Mouse (Mus musculus) cerebellum, adult 2 months (tissue): ENCODE data around the gene Ndufaf2. TPM values are rescaled to one million over a fixed set of nuclear protein-coding genes. Genes with fewer than 3 reads are reported as not detected.

Source experiments
- DNase-seq, 2 experiments: peaks; one replicate each; pipeline ENCODE4 v3.0.0; 2021
- H3K27ac ChIP-seq: fragments of 200-500 bp; 2 replicates; pipeline ENCODE4 v1.5.1; 2012; ENCODE audit warnings: low read length, control low read depth, inconsistent platforms; ENCODE audit not compliant: insufficient read depth
- H3K27me3 ChIP-seq: fragments of 200-500 bp; 2 replicates; pipeline ENCODE4 v1.6.1; 2012; ENCODE audit warnings: inconsistent platforms, mild to moderate bottlenecking, low read length, moderate library complexity; ENCODE audit not compliant: control insufficient read depth, insufficient read depth
- H3K4me1 ChIP-seq: fragments of 200-500 bp; 2 replicates; pipeline ENCODE4 v1.6.1; 2011; ENCODE audit warnings: low read length; ENCODE audit not compliant: control insufficient read depth, insufficient read depth
- H3K4me3 ChIP-seq: fragments of 200-500 bp; replicated peaks from 2 replicates; pipeline ENCODE3; 2011; ENCODE audit warnings: mild to moderate bottlenecking, low read depth, low read length, control low read depth; ENCODE audit not compliant: insufficient read depth
- CTCF ChIP-seq: fragments of 200-500 bp; IDR thresholded peaks from 2 replicates; pipeline ENCODE4 v1.5.1; 2011; ENCODE audit warnings: low read depth, mild to moderate bottlenecking, control low read depth, low read length, moderate library complexity, borderline replicate concordance; ENCODE audit not compliant: insufficient read depth
- POLR2A ChIP-seq: fragments of 200-500 bp; IDR thresholded peaks from 2 replicates; pipeline ENCODE4 v1.6.1; 2011; ENCODE audit warnings: low read length, control low read depth, borderline replicate concordance; ENCODE audit not compliant: insufficient read depth
- WGBS: fragments of 180-500 bp; shearing (Covaris S2); methylation state at CpG from one replicate; pipeline ENCODE4 v1.1.7; 2018; 5-methylcytosine and 5-hydroxymethylcytosine counted together
- polyA plus RNA-seq: library from polyadenylated mRNA; depleted of rRNA; stranded (reverse); fragments of >200 nt; gene quantifications from 2 replicates; pipeline ENCODE4 v1.2.3, GENCODE M21; 2012

Ndufaf2 gene
- polyA plus RNA-seq, 1 experiment, result 62.4 TPM

DNA sequence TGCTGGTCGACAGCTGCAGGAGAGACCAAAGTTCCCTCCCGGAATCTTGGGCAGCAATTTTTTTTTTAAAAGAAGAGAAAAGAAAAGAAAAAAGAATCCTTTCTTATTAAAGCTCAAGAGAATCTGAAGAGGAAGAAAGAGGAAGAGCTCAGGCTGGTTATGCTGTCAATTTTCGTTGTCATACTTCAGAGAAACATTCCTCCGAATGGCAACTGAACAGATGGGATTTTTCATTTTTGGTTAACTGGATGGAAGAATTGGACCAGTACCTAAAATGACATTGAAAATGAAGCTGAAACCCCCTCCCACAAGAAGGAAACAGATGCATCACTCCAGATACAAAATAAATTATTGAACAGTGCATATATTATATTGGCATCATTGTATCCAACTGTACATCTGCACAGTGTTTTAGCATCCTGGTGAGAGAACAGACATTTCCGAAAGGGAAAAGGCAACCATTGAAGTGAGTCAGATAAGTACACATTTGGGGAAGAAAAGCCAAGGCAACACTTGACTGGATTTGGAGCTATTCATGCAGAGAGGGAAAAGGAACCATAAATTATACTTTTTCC lies 19.9 kb downstream of the Ndufaf2 start:
- no peak overlapping the region for H3K27ac ChIP-seq
- no peaks in the 10 kb centered on the region for H3K4me1 ChIP-seq
- no peaks in the 10 kb centered on the region for H3K27me3 ChIP-seq
- no peak for DNase-seq
- H3K4me3 ChIP-seq, result no peak overlapping the region
- TF ChIP-seq POLR2A (no peak), CTCF (no peak)
- WGBS, result 52% methylated on average over 5 of the region's 5 CpGs

DNA sequence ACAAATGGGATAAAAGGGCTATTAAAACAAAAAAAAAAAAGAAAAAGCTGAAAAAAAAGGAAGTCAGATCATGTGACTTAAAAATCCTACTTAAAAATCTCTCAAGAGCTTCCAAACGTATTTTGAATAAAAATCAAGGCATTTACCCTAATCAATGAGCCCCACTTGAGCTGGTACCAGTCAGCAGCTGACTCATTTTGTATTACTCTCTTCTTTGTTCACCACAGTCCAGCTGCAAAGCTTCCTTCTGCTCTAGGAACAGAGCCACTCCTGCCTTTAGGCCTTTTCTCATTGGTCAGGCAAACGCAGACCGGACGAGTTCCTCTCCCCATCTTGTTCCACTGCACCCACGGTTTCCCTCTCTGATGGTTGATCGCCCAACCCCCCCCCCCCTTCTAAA lies 22.8 kb downstream of the Ndufaf2 start:
- H3K27me3 ChIP-seq, result no peaks in the 10 kb centered on the region
- DNase-seq, result no peak
- TF ChIP-seq POLR2A (no peak), CTCF (no peak)
- WGBS, result 88% methylated on average over 6 of the region's 6 CpGs
- H3K4me1 ChIP-seq, result no peaks in the 10 kb centered on the region
- H3K27ac ChIP-seq, result no peak overlapping the region
- no peak overlapping the region for H3K4me3 ChIP-seq

DNA sequence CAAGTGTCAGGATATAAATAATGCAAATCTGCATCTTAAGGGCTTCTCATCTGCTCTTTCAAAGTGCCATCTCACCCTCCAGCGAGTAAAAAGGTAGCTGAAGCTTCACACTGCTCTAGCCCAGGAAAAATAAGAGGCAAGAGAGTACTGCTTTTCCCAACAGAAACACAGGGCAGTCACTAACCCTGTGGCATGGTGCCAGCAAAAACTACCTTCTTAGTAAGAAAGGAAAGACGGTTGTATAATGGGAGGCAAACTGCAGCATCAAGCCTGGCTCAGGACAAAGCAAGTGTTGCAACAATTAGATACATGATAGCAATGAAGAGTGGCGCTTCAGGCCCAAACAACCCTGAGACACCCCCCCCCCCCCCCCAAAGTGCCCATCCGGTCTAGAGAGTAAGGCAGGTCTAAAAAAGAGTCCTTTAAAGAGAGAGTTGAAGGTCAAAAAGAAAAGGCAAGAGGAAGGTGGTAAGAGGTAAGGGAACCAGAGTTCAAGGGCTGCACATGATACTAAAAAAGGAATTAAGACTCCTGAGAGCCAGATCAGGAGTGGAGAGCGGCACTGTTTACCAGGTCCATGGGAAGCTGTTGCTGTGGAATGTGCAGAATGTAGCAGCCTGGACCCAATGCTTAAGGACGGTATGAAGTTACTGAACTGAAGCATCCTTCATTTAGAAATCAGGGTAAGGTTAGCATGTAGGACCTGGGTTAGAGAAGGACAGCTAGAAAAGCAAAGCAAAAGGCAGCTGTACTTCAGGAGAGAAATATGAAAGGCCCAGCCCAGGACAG lies 26.2 kb downstream of the Ndufaf2 start:
- no peaks in the 10 kb centered on the region for H3K27me3 ChIP-seq
- no peak overlapping the region for H3K27ac ChIP-seq
- no peak for TF ChIP-seq POLR2A
- TF ChIP-seq CTCF, result no peak
- no peaks in the 10 kb centered on the region for H3K4me1 ChIP-seq
- WGBS, result 83% methylated on average over 6 of the region's 6 CpGs
- H3K4me3 ChIP-seq, result no peak overlapping the region
- DNase-seq, result no peak

DNA sequence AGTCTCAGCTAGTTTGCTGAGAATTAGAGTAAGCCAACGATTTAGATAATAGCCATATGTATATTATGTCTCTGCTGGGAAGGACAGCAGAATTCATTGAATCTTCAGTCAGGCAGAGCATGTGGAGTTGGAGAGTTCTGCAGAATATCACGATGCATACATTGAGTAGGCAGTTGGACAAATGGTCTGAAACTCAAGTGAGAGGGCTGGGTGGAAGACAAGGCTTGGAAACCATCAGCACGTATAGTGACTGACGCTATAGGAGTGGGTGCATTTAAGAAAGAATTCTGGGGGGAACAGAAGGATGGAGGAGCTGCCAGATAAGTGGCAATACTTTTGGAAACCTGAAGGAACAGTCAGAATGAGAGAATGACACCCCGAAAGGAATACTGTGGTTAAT lies 27.7 kb downstream of the Ndufaf2 start:
- DNase-seq, result no peak
- no peak overlapping the region for H3K4me3 ChIP-seq
- H3K4me1 ChIP-seq, result no peaks in the 10 kb centered on the region
- H3K27me3 ChIP-seq, result no peaks in the 10 kb centered on the region
- WGBS, result 92% methylated on average over 5 of the region's 5 CpGs
- TF ChIP-seq POLR2A (no peak), CTCF (no peak)
- no peak overlapping the region for H3K27ac ChIP-seq

DNA sequence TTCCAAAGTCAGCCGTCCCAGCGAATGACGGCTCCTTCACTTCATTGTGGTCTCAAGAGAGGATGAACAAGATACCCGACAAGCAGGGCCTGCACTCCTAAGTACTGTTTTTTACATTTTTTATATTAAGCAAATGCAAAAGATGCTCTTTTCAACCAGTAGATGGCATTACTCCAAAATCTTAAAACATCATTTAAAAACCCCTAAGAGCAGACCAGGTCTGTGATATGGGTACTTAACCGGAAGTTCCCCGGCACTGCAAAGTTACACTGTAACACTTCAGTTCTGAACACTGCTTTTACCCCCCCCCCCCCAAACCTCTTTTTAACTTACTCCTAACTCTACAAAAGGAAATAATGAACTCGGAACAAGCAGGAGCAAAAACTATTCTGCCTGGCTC lies 29.4 kb downstream of the Ndufaf2 start:
- Histone ChIP-seq H3K4me1 (no peaks in the 10 kb centered on the region), H3K4me3 (no peak overlapping the region), H3K27ac (no peak overlapping the region), H3K27me3 (no peaks in the 10 kb centered on the region)
- TF ChIP-seq POLR2A (no peak), CTCF (no peak)
- DNase-seq, result no peak
- WGBS, result 59% methylated on average over 7 of the region's 7 CpGs

DNA sequence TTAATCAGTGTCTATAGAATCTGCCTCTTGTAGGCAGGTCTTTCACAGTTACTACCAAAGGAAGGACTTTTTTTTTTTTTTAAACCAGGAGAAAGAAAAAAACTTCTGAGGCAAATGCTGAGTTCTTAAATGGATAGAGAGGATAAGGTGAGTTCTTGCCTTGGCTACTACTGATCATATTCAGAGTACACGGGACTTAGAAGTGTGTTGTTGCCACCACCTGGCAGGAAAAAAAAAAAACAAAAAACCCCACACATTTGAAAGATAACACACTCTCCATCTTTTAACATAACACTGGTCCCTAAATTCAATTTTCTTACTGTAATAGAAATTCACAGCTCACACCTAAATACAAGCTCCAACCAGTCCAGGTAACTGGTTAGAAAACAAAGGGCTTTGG lies 30.5 kb downstream of the Ndufaf2 start:
- Histone ChIP-seq H3K4me3 (no peak overlapping the region), H3K27me3 (no peaks in the 10 kb centered on the region), H3K27ac (no peak overlapping the region), H3K4me1 (no peaks in the 10 kb centered on the region)
- no peak for DNase-seq
- TF ChIP-seq CTCF (no peak), POLR2A (no peak)
- 34% methylated on average over 1 of the region's 1 CpGs for WGBS

DNA sequence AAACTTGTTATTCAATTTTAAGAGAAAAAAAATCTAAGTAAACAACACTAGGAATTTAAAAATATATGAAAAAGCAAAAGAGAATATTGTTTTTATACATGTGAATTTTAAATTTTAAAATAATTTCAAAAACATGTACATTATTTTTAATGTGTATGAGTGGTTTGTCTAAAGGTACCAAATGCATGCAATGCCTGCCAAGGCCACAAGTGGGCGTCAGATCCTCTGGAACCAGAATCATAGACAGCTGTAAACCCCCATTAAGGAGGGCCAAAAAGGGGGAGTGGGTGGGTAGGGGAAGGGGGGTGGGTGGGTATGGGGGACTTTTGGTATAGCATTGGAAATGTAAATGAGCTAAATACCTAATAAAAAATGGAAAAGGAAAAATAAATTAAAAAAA lies 31.3 kb downstream of the Ndufaf2 start:
- Histone ChIP-seq H3K27ac (no peak overlapping the region), H3K27me3 (no peaks in the 10 kb centered on the region), H3K4me1 (no peaks in the 10 kb centered on the region), H3K4me3 (no peak overlapping the region)
- no peak for DNase-seq
- TF ChIP-seq CTCF (peak; percentile 52; the same call in 1 of the 2 replicates), POLR2A (no peak)
- 11% methylated on average over 1 of the region's 1 CpGs for WGBS

DNA sequence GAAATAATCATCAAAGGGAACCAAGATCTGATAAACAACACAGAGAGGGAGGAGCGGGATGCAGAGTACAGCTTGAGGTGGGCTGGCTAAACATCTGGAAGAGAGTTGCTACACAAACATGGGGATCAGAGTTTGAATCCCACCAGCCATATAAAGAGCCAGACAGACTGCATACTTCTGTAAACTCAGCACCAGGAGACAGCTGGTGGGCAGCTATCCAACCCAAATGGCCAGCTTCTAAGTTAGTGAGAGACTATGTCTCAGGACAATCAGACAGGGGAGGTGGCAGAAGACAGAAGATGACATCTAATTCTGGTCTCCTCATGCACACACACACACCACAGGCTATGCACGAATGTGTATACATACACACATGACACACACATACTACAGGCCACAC lies 32.2 kb downstream of the Ndufaf2 start:
- DNase-seq, result no peak
- WGBS, result 96% methylated on average over 2 of the region's 2 CpGs
- TF ChIP-seq CTCF (no peak), POLR2A (no peak)

More for the DNA sequence above, 32.2 kb downstream of the Ndufaf2 start:
- Histone ChIP-seq H3K4me3 (no peak overlapping the region), H3K27me3 (no peaks in the 10 kb centered on the region), H3K27ac (no peak overlapping the region), H3K4me1 (no peaks in the 10 kb centered on the region)
